Mouse (Mus musculus): ENCODE results near the gene Snd1. TPM values are rescaled to one million over a fixed set of nuclear protein-coding genes. Genes with fewer than 3 reads are reported as not detected.

Snd1 gene
- total RNA-seq, 2 experiments from 2014 or later = 113 to 115 TPM

GRCm38 (mm10) chr6:28827565-28827964, 352.6 kb downstream of the Snd1 start:
- DNase-seq (ENCODE audit: extremely low spot score in 1 of 2, low spot score in 1 of 2) = no peak

GRCm38 (mm10) chr6:28828593-28828992, 353.7 kb downstream of the Snd1 start:
- peak in 1 of 2 experiments; percentile 51 for DNase-seq (ENCODE audit: extremely low spot score in 1 of 2, low spot score in 1 of 2)

- DNase-seq (ENCODE audit: extremely low spot score in 1 of 2, low spot score in 1 of 2) = no peak
These were observed 355.4 kb downstream of the Snd1 start for GRCm38 (mm10) chr6:28830306-28830705.

- DNase-seq (ENCODE audit: extremely low spot score in 1 of 2, low spot score in 1 of 2) = no peak
These were observed 356.3 kb downstream of the Snd1 start, which contains the start of gene Lrrc4 for GRCm38 (mm10) chr6:28831011-28831853. Lrrc4 (minus strand) TSS chr6:28831747.

- DNase-seq (ENCODE audit: extremely low spot score in 1 of 2, low spot score in 1 of 2) = peak in 1 of 2 experiments; percentile 55
These were observed 357.2 kb downstream of the Snd1 start for GRCm38 (mm10) chr6:28831854-28832750.

GRCm38 (mm10) chr6:28832751-28833291, 357.9 kb downstream of the Snd1 start:
- DNase-seq (ENCODE audit: extremely low spot score in 1 of 2, low spot score in 1 of 2) = peak; percentile 56 to 59

GRCm38 (mm10) chr6:28833380-28833822, 358.5 kb downstream of the Snd1 start:
- peak; percentile 53 for DNase-seq (ENCODE audit: extremely low spot score in 1 of 2, low spot score in 1 of 2)

- no peak for DNase-seq (ENCODE audit: extremely low spot score in 1 of 2, low spot score in 1 of 2)
These were observed 359.1 kb downstream of the Snd1 start for GRCm38 (mm10) chr6:28834046-28834445.

- no peak for DNase-seq (ENCODE audit: extremely low spot score in 1 of 2, low spot score in 1 of 2)
These were observed 361.7 kb downstream of the Snd1 start for GRCm38 (mm10) chr6:28836600-28836999.

GRCm38 (mm10) chr6:28841569-28841968, 366.6 kb downstream of the Snd1 start:
- no peak for DNase-seq (ENCODE audit: extremely low spot score in 1 of 2, low spot score in 1 of 2)

- DNase-seq (ENCODE audit: extremely low spot score in 1 of 2, low spot score in 1 of 2) = no peak
These were observed 367.7 kb downstream of the Snd1 start for GRCm38 (mm10) chr6:28842375-28843276.

GRCm38 (mm10) chr6:28845610-28846009, 370.7 kb downstream of the Snd1 start:
- no peak for DNase-seq (ENCODE audit: extremely low spot score in 1 of 2, low spot score in 1 of 2)

- no peak for DNase-seq (ENCODE audit: extremely low spot score in 1 of 2, low spot score in 1 of 2)
These were observed 372.7 kb downstream of the Snd1 start for GRCm38 (mm10) chr6:28847616-28848015.

GRCm38 (mm10) chr6:28848285-28848794, 373.4 kb downstream of the Snd1 start:
- DNase-seq (ENCODE audit: extremely low spot score in 1 of 2, low spot score in 1 of 2) = no peak

GRCm38 (mm10) chr6:28848891-28849290, 374.0 kb downstream of the Snd1 start:
- no peak for DNase-seq (ENCODE audit: extremely low spot score in 1 of 2, low spot score in 1 of 2)

- no peak for DNase-seq (ENCODE audit: extremely low spot score in 1 of 2, low spot score in 1 of 2)
These were observed 374.4 kb downstream of the Snd1 start for GRCm38 (mm10) chr6:28849317-28849716.

GRCm38 (mm10) chr6:28850326-28850900, 375.5 kb downstream of the Snd1 start:
- no peak for DNase-seq (ENCODE audit: extremely low spot score in 1 of 2, low spot score in 1 of 2)

- DNase-seq (ENCODE audit: extremely low spot score in 1 of 2, low spot score in 1 of 2) = no peak
These were observed 377.4 kb downstream of the Snd1 start for GRCm38 (mm10) chr6:28852342-28852741.

GRCm38 (mm10) chr6:28853164-28853563, 378.2 kb downstream of the Snd1 start:
- no peak for DNase-seq (ENCODE audit: extremely low spot score in 1 of 2, low spot score in 1 of 2)

Measured in layer of hippocampus, postnatal 25 days (tissue).